Mouse (Mus musculus): ENCODE results near the gene Hba-a1. TPM values are rescaled to one million over a fixed set of nuclear protein-coding genes. Genes with fewer than 3 reads are reported as not detected.
"Not testable (repeated sequence)": the region's sequence is repeated elsewhere in the genome, so short reads cannot be mapped to it uniquely, and the experiment has no call there.

The Hba-a1 gene
- polyA plus RNA-seq, 1 experiment: not detected

GRCm38 (mm10) chr11:32268952-32269351 lies 14.4 kb upstream of the Hba-a1 start:
- 91% methylated on average over 5 of the region's 5 CpGs for WGBS
- no peak for TF ChIP-seq POLR2A (IDR thresholded peaks at IDR 0.05; ENCODE audit: insufficient read depth, low read depth, low read length)
- no peak for TF ChIP-seq CTCF (IDR thresholded peaks at IDR 0.05; ENCODE audit: insufficient read depth, low read depth, low read length)
- Histone ChIP-seq H3K4me3 (ENCODE audit: insufficient read depth, low read depth, low read length) (no peak overlapping the region), H3K4me1 (ENCODE audit: control insufficient read depth, insufficient read depth, low read length) (peaks cover 8% of the 10 kb centered on the region), H3K27ac (ENCODE audit: insufficient read depth, low read depth, low read length) (no peak overlapping the region)

DNA sequence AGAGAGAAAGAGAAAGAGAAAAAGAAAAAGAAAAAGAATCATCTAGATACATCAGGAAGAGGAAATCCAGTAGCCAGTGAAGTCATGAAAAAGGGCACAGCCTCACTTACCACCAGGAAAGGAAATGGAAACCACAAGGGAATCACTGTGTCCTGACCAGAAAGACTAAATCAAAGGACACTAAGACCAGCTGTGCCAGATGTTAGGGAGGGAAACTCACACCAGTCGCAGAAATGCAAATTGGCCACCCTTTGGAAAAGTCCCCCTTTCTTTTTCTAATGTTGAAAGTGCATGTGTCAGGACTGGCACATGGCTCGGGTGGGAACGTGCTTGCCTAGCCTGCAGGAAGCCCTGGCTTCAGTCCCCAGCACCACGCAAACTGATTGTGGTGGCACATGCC lies 12.1 kb upstream of the Hba-a1 start:
- 36% methylated on average over 4 of the region's 4 CpGs for WGBS
- Histone ChIP-seq H3K4me1 (ENCODE audit: control insufficient read depth, insufficient read depth, low read length) (peaks cover 5% of the 10 kb centered on the region), H3K4me3 (ENCODE audit: insufficient read depth, low read depth, low read length) (no peak overlapping the region), H3K27ac (ENCODE audit: insufficient read depth, low read depth, low read length) (no peak overlapping the region)
- TF ChIP-seq CTCF (IDR thresholded peaks at IDR 0.05; ENCODE audit: insufficient read depth, low read depth, low read length): no peak
- TF ChIP-seq POLR2A (IDR thresholded peaks at IDR 0.05; ENCODE audit: insufficient read depth, low read depth, low read length): no peak

DNA sequence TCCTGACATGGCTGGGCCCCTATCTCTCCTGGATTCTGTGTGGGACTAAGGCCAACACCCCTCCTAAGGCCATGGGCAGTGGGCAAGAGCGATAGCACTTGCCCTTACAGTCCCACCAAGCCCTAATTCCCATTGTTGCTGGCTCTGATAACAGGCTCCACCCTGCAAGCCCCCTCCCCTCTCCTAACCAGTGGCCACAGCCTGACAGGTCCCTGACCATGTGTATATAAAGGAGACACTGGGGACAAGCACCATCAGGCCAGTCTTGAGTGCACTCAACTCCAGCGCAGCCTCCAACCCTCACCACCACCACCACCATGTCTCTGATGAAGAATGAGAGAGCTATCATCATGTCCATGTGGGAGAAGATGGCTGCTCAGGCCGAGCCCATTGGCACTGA lies 7.0 kb upstream of the Hba-a1 start, which contains the start of gene Hba-x:
Hba-x (plus strand) TSS at position 54 of the 400 bp plus-strand sequence.
- WGBS: 74% methylated on average over 3 of the region's 3 CpGs
- no peak within 1 kb of the TSS for H3K27ac ChIP-seq (ENCODE audit: insufficient read depth, low read depth, low read length)
- no peak within 1 kb of the TSS for H3K4me3 ChIP-seq (ENCODE audit: insufficient read depth, low read depth, low read length)
- no peak for TF ChIP-seq CTCF (IDR thresholded peaks at IDR 0.05; ENCODE audit: insufficient read depth, low read depth, low read length)
- TF ChIP-seq POLR2A (IDR thresholded peaks at IDR 0.05; ENCODE audit: insufficient read depth, low read depth, low read length): no peak
- no peaks in the 10 kb centered on the region for H3K4me1 ChIP-seq (ENCODE audit: control insufficient read depth, insufficient read depth, low read length)

DNA sequence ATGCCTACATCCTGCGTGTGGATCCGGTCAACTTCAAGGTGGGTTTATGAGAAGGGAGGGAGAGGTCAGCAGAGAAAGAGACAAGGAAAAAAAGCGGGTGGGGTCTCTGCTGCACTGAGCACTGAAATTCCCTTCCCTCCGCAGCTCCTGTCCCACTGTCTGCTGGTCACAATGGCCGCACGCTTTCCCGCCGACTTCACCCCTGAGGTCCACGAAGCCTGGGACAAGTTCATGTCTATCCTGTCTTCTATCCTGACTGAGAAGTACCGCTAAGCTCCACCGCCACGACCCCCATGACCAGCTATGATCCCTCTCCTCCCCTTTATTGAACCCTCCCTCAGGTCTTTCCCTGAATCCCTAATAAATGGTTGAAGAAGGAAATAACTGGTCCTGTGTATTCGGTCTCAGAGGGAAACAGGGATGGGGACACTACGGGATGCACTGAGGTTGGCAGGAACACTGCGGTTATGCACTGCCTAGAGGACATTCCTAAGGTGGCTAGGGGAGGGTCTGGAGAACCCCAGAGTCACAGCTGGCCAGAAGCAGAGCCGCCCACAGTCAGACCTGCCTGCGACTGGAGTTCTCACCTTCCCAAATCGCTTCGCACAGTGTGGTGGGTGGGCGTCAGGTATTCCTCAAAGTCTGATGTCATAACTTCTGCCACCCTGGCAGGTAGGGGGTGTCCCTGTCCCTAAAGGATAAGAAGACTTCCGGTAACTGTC lies 5.4 kb upstream of the Hba-a1 start:
- Histone ChIP-seq H3K4me1 (ENCODE audit: control insufficient read depth, insufficient read depth, low read length) (no peaks in the 10 kb centered on the region), H3K27ac (ENCODE audit: insufficient read depth, low read depth, low read length) (no peak overlapping the region), H3K4me3 (ENCODE audit: insufficient read depth, low read depth, low read length) (no peak overlapping the region)
- WGBS: 79% methylated on average over 21 of the region's 21 CpGs
- TF ChIP-seq CTCF (IDR thresholded peaks at IDR 0.05; ENCODE audit: insufficient read depth, low read depth, low read length): no peak
- TF ChIP-seq POLR2A (IDR thresholded peaks at IDR 0.05; ENCODE audit: insufficient read depth, low read depth, low read length): no peak

DNA sequence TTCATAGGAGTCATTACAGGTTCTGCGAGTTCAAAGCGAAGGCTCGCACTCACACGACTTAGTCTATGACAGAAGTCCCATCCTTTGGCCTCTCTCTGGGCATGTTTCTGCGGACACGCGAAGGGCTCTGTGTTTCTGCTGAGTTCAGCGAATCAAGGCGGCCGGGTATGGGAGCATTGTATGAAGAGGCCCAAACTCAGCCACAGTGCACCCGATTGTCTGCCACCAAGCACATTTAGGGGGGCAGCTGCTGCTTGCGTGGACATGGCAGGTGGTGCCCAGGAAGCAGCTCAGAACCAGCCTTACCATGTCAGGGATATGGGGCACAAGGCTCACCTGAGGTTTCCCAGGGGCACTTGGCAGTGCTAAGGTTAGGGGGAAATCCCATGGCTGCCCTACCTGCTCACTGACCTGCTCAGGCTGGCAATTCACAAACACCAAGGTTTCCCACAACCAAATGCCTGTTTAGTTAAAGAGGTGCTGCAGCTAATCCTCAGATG lies 4.8 kb upstream of the Hba-a1 start:
- no peak overlapping the region for H3K4me3 ChIP-seq (ENCODE audit: insufficient read depth, low read depth, low read length)
- H3K4me1 ChIP-seq (ENCODE audit: control insufficient read depth, insufficient read depth, low read length): no peaks in the 10 kb centered on the region
- H3K27ac ChIP-seq (ENCODE audit: insufficient read depth, low read depth, low read length): no peak overlapping the region
- 85% methylated on average over 12 of the region's 12 CpGs for WGBS
- TF ChIP-seq POLR2A (IDR thresholded peaks at IDR 0.05; ENCODE audit: insufficient read depth, low read depth, low read length) (no peak), CTCF (IDR thresholded peaks at IDR 0.05; ENCODE audit: insufficient read depth, low read depth, low read length) (no peak)

GRCm38 (mm10) chr11:32280646-32281045 lies 2.7 kb upstream of the Hba-a1 start:
- 81% methylated on average over 2 of the region's 2 CpGs for WGBS
- H3K4me1 ChIP-seq (ENCODE audit: control insufficient read depth, insufficient read depth, low read length): no peaks in the 10 kb centered on the region
- H3K4me3 ChIP-seq (ENCODE audit: insufficient read depth, low read depth, low read length): no peak overlapping the region
- H3K27ac ChIP-seq (ENCODE audit: insufficient read depth, low read depth, low read length): no peak overlapping the region
- no peak for TF ChIP-seq POLR2A (IDR thresholded peaks at IDR 0.05; ENCODE audit: insufficient read depth, low read depth, low read length)
- TF ChIP-seq CTCF (IDR thresholded peaks at IDR 0.05; ENCODE audit: insufficient read depth, low read depth, low read length): no peak

DNA sequence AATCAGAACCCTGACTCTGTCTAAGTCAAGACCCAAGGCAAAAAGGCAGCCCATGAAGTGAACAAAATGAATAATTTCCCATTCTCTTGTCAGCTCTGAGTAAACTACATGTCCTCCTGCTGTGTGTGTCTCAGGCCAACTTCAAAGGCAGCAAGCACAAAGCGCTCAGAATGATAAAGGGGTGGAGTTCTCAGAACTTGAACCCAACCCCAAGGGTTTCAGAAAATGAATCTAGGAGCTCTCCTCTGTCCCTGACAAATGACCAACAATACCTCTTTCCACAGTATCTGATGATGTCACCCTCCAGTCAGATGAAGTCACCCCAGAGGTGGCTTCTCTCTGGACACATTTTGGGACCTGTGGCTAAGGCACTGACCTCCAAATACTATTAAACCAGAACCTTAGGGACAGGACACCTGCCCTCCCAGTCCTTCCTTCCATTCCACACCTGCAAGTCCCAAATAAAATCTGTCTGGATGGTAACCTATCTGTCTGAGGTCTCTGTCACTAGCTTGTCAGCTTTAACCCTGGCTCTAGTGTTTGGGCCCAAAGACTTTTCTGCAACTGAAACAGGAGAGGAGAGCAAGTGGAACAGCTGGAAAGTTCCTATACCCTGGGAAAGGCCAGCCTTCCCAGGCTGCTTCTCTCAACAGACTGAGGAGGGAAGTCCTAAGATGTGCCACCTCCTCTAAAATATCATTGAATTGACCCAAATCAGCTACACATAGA lies 1.7 kb upstream of the Hba-a1 start:
- Histone ChIP-seq H3K27ac (ENCODE audit: insufficient read depth, low read depth, low read length) (no peak overlapping the region), H3K4me3 (ENCODE audit: insufficient read depth, low read depth, low read length) (no peak overlapping the region), H3K4me1 (ENCODE audit: control insufficient read depth, insufficient read depth, low read length) (no peaks in the 10 kb centered on the region)
- 86% methylated on average over 1 of the region's 1 CpGs for WGBS
- TF ChIP-seq CTCF (IDR thresholded peaks at IDR 0.05; ENCODE audit: insufficient read depth, low read depth, low read length): no peak
- no peak for TF ChIP-seq POLR2A (IDR thresholded peaks at IDR 0.05; ENCODE audit: insufficient read depth, low read depth, low read length)

DNA sequence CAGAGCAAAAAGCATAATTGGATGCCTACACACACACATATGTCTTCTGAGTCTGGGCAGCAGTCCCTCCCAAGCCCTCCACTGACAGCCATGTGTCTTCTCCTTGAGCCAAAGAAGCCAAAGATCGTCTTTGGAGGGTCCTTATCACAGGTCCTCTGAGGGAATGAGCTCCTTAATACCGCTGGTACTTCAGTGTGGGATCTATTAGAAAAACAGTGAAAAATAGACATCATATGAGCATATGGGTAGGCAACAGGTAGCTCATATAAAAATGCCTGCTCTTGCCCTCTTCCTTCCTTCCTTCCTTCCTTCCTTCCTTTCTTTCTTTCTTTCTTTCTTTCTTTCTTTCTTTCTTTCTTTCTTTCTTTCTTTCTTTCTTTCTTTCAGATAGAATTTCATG lies 1.3 kb downstream of the Hba-a1 start:
- not testable (repeated sequence) for H3K27ac ChIP-seq (ENCODE audit: insufficient read depth, low read depth, low read length); H3K4me1 ChIP-seq (ENCODE audit: control insufficient read depth, insufficient read depth, low read length); H3K4me3 ChIP-seq (ENCODE audit: insufficient read depth, low read depth, low read length)
- WGBS: 67% methylated on average over 2 of the region's 2 CpGs

DNA sequence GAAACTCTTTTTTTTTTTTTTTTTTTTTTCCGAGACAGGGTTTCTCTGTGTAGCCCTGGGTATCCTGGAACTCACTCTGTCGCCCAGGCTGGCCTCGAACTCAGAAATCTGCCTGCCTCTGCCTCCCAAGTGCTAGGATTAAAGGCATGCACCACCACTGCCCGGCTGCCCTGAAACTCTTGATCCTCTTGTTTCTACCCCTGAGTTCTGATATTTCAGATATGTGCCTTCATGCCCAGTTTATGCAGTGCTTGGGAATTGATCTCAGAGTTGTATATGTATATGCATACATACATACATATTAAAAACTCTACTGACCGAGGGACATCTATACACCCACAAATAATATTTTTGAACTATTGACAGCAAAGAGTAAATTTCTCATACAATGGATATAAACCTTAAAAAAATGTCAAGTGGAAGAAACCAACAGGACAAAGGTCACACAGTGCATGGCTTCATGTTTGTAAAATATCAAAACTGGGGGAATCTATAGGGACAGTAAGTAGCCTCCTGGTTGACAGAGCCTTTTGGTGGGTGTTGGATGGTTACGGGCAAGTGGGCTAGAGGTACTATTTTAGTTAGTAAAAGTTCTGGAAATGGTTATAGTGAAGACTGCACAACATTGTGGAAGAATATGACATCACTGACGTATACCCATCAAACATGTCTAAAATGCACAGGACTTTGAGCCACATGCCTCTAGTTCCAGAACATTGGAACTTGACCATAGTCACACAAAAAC lies 1.9 kb downstream of the Hba-a1 start:
- 83% methylated on average over 7 of the region's 7 CpGs for WGBS
- Histone ChIP-seq H3K4me3 (ENCODE audit: insufficient read depth, low read depth, low read length) (no peak overlapping the region), H3K27ac (ENCODE audit: insufficient read depth, low read depth, low read length) (no peak overlapping the region), H3K4me1 (ENCODE audit: control insufficient read depth, insufficient read depth, low read length) (no peaks in the 10 kb centered on the region)
- TF ChIP-seq POLR2A (IDR thresholded peaks at IDR 0.05; ENCODE audit: insufficient read depth, low read depth, low read length) (no peak), CTCF (IDR thresholded peaks at IDR 0.05; ENCODE audit: insufficient read depth, low read depth, low read length) (no peak)

GRCm38 (mm10) chr11:32285887-32286286 lies 2.6 kb downstream of the Hba-a1 start:
- not testable (repeated sequence) for H3K27ac ChIP-seq (ENCODE audit: insufficient read depth, low read depth, low read length); H3K4me1 ChIP-seq (ENCODE audit: control insufficient read depth, insufficient read depth, low read length); H3K4me3 ChIP-seq (ENCODE audit: insufficient read depth, low read depth, low read length)

Measured in olfactory bulb, adult 2 months (tissue).